Mouse (Mus musculus) heart, embryonic 15.5 days (tissue): ENCODE data around the gene Trpm3. TPM values are rescaled to one million over a fixed set of nuclear protein-coding genes. Genes with fewer than 3 reads are reported as not detected.

Source experiments
- ATAC-seq: fragments of 200-750 bp; cut with Nextera tagmentation; replicated peaks from 2 replicates; pipeline ENCODE4 v1.8.0; 2017; ENCODE audit warnings: low read depth, moderate TSS enrichment; ENCODE audit not compliant: insufficient number of reproducible peaks, insufficient read depth, low FRiP score
- H3K27ac ChIP-seq: fragments of 300-500 bp; sonication (generic); 2 replicates; pipeline ENCODE4 v1.5.1; 2015; ENCODE audit warnings: mild to moderate bottlenecking, inconsistent platforms
- H3K27me3 ChIP-seq: fragments of 300-500 bp; sonication (generic); 2 replicates; pipeline ENCODE4 v1.6.1; 2015; ENCODE audit warnings: inconsistent platforms
- H3K36me3 ChIP-seq: fragments of 300-500 bp; sonication (generic); 2 replicates; pipeline ENCODE4 v1.6.1; 2015; ENCODE audit warnings: mild to moderate bottlenecking, inconsistent platforms
- H3K4me1 ChIP-seq: fragments of 300-500 bp; sonication (generic); replicated peaks from 2 replicates; pipeline ENCODE4 v1.6.1; 2015; ENCODE audit warnings: inconsistent platforms
- H3K4me2 ChIP-seq: fragments of 300-500 bp; sonication (generic); 2 replicates; pipeline ENCODE4 v1.6.1; 2015; ENCODE audit warnings: inconsistent platforms, mild to moderate bottlenecking, moderate library complexity
- H3K4me3 ChIP-seq: fragments of 300-500 bp; sonication (generic); 2 replicates; pipeline ENCODE4 v1.5.1; 2015; ENCODE audit warnings: mild to moderate bottlenecking, inconsistent platforms
- H3K9ac ChIP-seq: fragments of 300-500 bp; sonication (generic); 2 replicates; pipeline ENCODE4 v1.6.1; 2015; ENCODE audit warnings: mild to moderate bottlenecking, inconsistent platforms
- H3K9me3 ChIP-seq: fragments of 300-500 bp; sonication (generic); replicated peaks from 2 replicates; pipeline ENCODE4 v1.6.1; 2016; ENCODE audit warnings: inconsistent platforms
- WGBS: fragments of 180-500 bp; shearing (Covaris S2); methylation state at CpG from one replicate; pipeline ENCODE4 v1.1.7; 2015; ENCODE audit warnings: mixed read lengths; 5-methylcytosine and 5-hydroxymethylcytosine counted together
- polyA plus RNA-seq: library from polyadenylated mRNA; unstranded; fragments of >200 nt; fragmentation: Nextera tagmentation; extraction: Ambion mirVana; gene quantifications from 2 replicates; pipeline ENCODE4 v1.2.1, GENCODE M21; 2015

Trpm3 gene
- polyA plus RNA-seq, 1 experiment from 2014 or later = 0.55 TPM

GRCm38 (mm10) chr19:22869853-22870252 is 731.0 kb downstream of the Trpm3 start:
- Histone ChIP-seq H3K4me2 (no peak overlapping the region), H3K9ac (no peak overlapping the region), H3K27me3 (no peaks in the 10 kb centered on the region), H3K36me3 (no peaks in the 10 kb centered on the region), H3K9me3 (no peaks in the 10 kb centered on the region), H3K4me3 (no peak overlapping the region), H3K4me1 (no peaks in the 10 kb centered on the region), H3K27ac (no peak overlapping the region)
- 78% methylated on average over 2 of the region's 2 CpGs for WGBS
- no peak for ATAC-seq

GRCm38 (mm10) chr19:22872456-22872855 is 733.6 kb downstream of the Trpm3 start:
- Histone ChIP-seq H3K4me3 (no peak overlapping the region), H3K4me2 (no peak overlapping the region), H3K27ac (no peak overlapping the region), H3K36me3 (no peaks in the 10 kb centered on the region), H3K4me1 (no peaks in the 10 kb centered on the region), H3K9me3 (no peaks in the 10 kb centered on the region), H3K27me3 (no peaks in the 10 kb centered on the region), H3K9ac (no peak overlapping the region)
- 74% methylated on average over 5 of the region's 5 CpGs for WGBS
- no peak for ATAC-seq

- H3K4me3 ChIP-seq = no peak overlapping the region
- peaks cover 2% of the 10 kb centered on the region for H3K4me1 ChIP-seq
- H3K4me2 ChIP-seq = no peak overlapping the region
- H3K27ac ChIP-seq = no peak overlapping the region
- H3K9ac ChIP-seq = no peak overlapping the region
- ATAC-seq = no peak
- 58% methylated on average over 1 of the region's 1 CpGs for WGBS
- no peaks in the 10 kb centered on the region for H3K36me3 ChIP-seq
- H3K27me3 ChIP-seq = no peaks in the 10 kb centered on the region
- no peaks in the 10 kb centered on the region for H3K9me3 ChIP-seq
These were observed 741.4 kb downstream of the Trpm3 start for GRCm38 (mm10) chr19:22880199-22880598.

DNA sequence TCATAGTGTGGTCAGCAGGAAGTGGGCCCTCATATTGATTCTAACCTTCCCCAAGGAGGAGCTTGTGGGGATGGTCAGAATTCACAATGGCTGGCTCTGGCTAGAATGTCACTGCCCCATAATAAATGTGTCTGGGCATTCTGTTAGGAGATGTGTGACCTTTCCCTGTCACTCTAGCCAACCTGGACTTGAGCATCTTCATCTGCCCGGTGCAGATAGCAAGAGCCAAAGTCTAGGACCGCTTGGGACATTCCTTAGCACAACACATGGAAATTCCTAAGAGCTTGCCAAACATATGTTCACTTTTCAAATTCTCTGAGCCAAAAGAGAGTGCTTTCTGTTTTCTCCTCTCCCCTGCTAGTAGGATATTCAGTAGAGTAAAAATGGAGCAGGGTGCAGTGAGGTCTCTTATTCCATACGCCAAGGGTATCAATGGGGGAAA is 743.8 kb downstream of the Trpm3 start:
- ATAC-seq = no peak
- peaks cover 2% of the 10 kb centered on the region for H3K4me1 ChIP-seq
- WGBS = 58% methylated on average over 3 of the region's 3 CpGs
- H3K4me2 ChIP-seq = no peak overlapping the region
- no peak overlapping the region for H3K9ac ChIP-seq
- H3K36me3 ChIP-seq = no peaks in the 10 kb centered on the region
- no peak overlapping the region for H3K4me3 ChIP-seq
- H3K27me3 ChIP-seq = no peaks in the 10 kb centered on the region
- no peak overlapping the region for H3K27ac ChIP-seq
- no peaks in the 10 kb centered on the region for H3K9me3 ChIP-seq

- H3K27ac ChIP-seq = no peak overlapping the region
- no peak for ATAC-seq
- WGBS = 80% methylated on average over 7 of the region's 7 CpGs
These were observed 744.3 kb downstream of the Trpm3 start for GRCm38 (mm10) chr19:22883154-22883553.

GRCm38 (mm10) chr19:22883744-22884317 is 745.0 kb downstream of the Trpm3 start:
- 20% methylated on average over 18 of the region's 18 CpGs for WGBS
- no peak overlapping the region for H3K27ac ChIP-seq

More at GRCm38 (mm10) chr19:22883154-22883553, 744.3 kb downstream of the Trpm3 start:
- H3K9ac ChIP-seq = no peak overlapping the region
- H3K4me1 ChIP-seq = peaks cover 2% of the 10 kb centered on the region
- no peaks in the 10 kb centered on the region for H3K27me3 ChIP-seq
- no peak overlapping the region for H3K4me2 ChIP-seq
- H3K36me3 ChIP-seq = no peaks in the 10 kb centered on the region
- H3K4me3 ChIP-seq = no peak overlapping the region
- H3K9me3 ChIP-seq = no peaks in the 10 kb centered on the region

GRCm38 (mm10) chr19:22884357-22884756 is 745.5 kb downstream of the Trpm3 start:
- no peak overlapping the region for H3K9ac ChIP-seq
- H3K27me3 ChIP-seq = no peaks in the 10 kb centered on the region
- H3K36me3 ChIP-seq = no peaks in the 10 kb centered on the region
- no peak overlapping the region for H3K27ac ChIP-seq
- 48% methylated on average over 11 of the region's 11 CpGs for WGBS
- 0 out of 2 replicates have a peak overlapping the region, but pooled peaks have one; percentile 7 for H3K4me3 ChIP-seq
- no peaks in the 10 kb centered on the region for H3K9me3 ChIP-seq
- peak overlapping the region; percentile 64 for H3K4me2 ChIP-seq
- no peak for ATAC-seq
- H3K4me1 ChIP-seq = peaks cover 2% of the 10 kb centered on the region

More at GRCm38 (mm10) chr19:22883744-22884317, 745.0 kb downstream of the Trpm3 start:
- H3K4me1 ChIP-seq = peaks cover 2% of the 10 kb centered on the region
- no peak; the same call in 1 of the 2 replicates for ATAC-seq
- no peaks in the 10 kb centered on the region for H3K36me3 ChIP-seq
- no peaks in the 10 kb centered on the region for H3K27me3 ChIP-seq
- no peak overlapping the region for H3K9ac ChIP-seq
- H3K4me2 ChIP-seq = peak overlapping the region; percentile 64
- H3K9me3 ChIP-seq = no peaks in the 10 kb centered on the region
- peak overlapping the region; percentile 31 for H3K4me3 ChIP-seq

GRCm38 (mm10) chr19:22885051-22885450 is 746.2 kb downstream of the Trpm3 start:
- ATAC-seq = no peak
- Histone ChIP-seq H3K4me3 (no peak overlapping the region), H3K4me2 (no peak overlapping the region), H3K27ac (no peak overlapping the region), H3K9ac (no peak overlapping the region), H3K36me3 (no peaks in the 10 kb centered on the region), H3K4me1 (peaks cover 2% of the 10 kb centered on the region), H3K27me3 (no peaks in the 10 kb centered on the region), H3K9me3 (no peaks in the 10 kb centered on the region)
- 82% methylated on average over 5 of the region's 5 CpGs for WGBS

DNA sequence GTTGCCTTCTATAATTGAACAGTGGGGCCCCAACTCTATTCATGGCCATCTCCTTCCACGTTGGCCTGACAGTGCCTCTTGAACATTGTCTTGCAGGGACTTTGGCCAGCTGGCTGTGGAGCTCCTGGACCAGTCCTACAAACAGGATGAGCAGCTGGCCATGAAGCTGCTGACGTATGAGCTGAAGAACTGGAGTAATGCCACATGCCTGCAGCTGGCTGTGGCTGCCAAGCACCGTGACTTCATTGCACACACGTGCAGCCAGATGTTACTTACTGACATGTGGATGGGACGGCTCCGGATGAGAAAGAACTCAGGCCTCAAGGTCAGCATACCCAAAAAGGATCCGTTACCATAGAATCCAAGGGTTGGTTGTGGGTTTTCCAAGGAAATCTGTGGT is 763.0 kb downstream of the Trpm3 start:
- H3K27ac ChIP-seq = no peak overlapping the region
- WGBS = 64% methylated on average over 7 of the region's 7 CpGs
- no peaks in the 10 kb centered on the region for H3K9me3 ChIP-seq
- H3K4me2 ChIP-seq = no peak overlapping the region
- H3K9ac ChIP-seq = no peak overlapping the region
- no peaks in the 10 kb centered on the region for H3K27me3 ChIP-seq
- peaks cover 15% of the 10 kb centered on the region for H3K4me1 ChIP-seq
- no peak overlapping the region for H3K4me3 ChIP-seq
- ATAC-seq = no peak
- H3K36me3 ChIP-seq = no peaks in the 10 kb centered on the region

GRCm38 (mm10) chr19:22902386-22902785 is 763.5 kb downstream of the Trpm3 start:
- Histone ChIP-seq H3K36me3 (no peaks in the 10 kb centered on the region), H3K27ac (no peak overlapping the region), H3K9ac (no peak overlapping the region), H3K4me1 (peaks cover 15% of the 10 kb centered on the region), H3K27me3 (no peaks in the 10 kb centered on the region), H3K4me3 (no peak overlapping the region), H3K9me3 (no peaks in the 10 kb centered on the region), H3K4me2 (no peak overlapping the region)
- no peak for ATAC-seq
- 94% methylated on average over 6 of the region's 6 CpGs for WGBS

- 39% methylated on average over 11 of the region's 11 CpGs for WGBS
- Histone ChIP-seq H3K4me1 (peaks cover 15% of the 10 kb centered on the region), H3K4me3 (peak overlapping the region; percentile 23), H3K36me3 (no peaks in the 10 kb centered on the region), H3K4me2 (peak overlapping the region; percentile 51), H3K27me3 (no peaks in the 10 kb centered on the region), H3K9ac (no peak overlapping the region), H3K9me3 (no peaks in the 10 kb centered on the region), H3K27ac (peak overlapping the region; percentile 96)
- peak; percentile 89 for ATAC-seq
These were observed 766.2 kb downstream of the Trpm3 start for GRCm38 (mm10) chr19:22905066-22905482.

DNA sequence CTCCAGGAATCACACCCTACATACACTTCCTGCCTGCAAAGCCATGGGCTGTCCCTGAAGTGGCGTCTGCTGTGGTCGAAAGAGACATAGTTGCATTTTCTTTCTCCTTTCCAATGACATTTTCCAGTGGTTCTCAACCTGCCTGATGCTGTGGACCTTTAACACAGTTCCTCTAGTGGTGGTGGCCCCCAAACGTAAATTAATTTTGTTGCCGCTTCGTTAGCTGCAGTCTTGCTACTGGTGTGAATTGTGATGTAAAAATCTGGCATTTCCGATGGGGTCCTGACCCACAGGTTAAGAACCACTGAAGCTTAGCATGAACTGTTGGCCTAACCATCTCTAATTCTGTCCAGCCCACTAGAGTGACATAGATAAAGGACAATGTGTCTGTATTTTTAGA is 771.8 kb downstream of the Trpm3 start:
- Histone ChIP-seq H3K4me2 (no peak overlapping the region), H3K27me3 (no peaks in the 10 kb centered on the region), H3K4me1 (peaks cover 8% of the 10 kb centered on the region; the same call in 1 of the 2 replicates), H3K4me3 (no peak overlapping the region), H3K27ac (peak overlapping the region; percentile 38; the same call in 1 of the 2 replicates), H3K9me3 (no peaks in the 10 kb centered on the region), H3K9ac (no peak overlapping the region), H3K36me3 (no peaks in the 10 kb centered on the region)
- WGBS = 71% methylated on average over 6 of the region's 6 CpGs
- no peak for ATAC-seq
